Comparison of ENCODE assay signal across 10 mouse cellular contexts in the genomic region with DNA sequence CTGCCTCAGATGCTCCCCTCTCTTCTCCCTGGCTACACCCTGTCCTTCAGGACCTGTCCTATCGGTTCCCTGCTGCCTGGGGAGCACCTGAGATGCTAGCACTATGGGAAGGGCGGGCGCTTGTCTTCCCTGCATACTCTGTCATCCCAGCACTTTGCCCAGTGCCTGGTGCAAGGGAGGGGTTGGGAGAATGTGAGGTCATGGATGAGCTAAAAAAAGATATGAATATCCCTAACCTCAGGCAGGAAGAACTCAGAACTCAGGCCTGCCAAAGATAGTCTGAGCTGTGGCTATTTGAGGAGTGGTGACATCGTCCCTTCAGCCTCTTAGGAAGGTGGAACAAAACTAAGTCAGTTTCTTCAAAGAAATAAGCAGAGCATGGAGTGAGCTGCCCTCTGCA. TPM values are rescaled to one million over a fixed set of nuclear protein-coding genes. Genes with fewer than 3 reads are reported as not detected.
DNase-seq lines count a peak whose midpoint lies in the region; ATAC-seq and TF ChIP-seq lines count a peak whose summit lies in the region.
"Had no signal": no experiment of that assay in that cellular context is flagged by ENCODE, and none has a peak within 500 bp of the region (broad histone marks: within the 10 kb centered on the region; RNA-seq: fewer than 3 reads in every experiment).

No protein-coding gene starts in this region.

- H3K4me3 ChIP-seq in forebrain, embryonic 10.5 days = no peak overlapping the region
- H3K4me3 ChIP-seq in forebrain, postnatal 0 days (ENCODE audit: low read depth, low read length) = no peak overlapping the region
- H3K4me3 ChIP-seq: lung, embryonic 15.5 days had no signal

- no peak for DNase-seq in forebrain, embryonic 10.5 days (ENCODE audit: extremely low spot score, low spot score)
- DNase-seq in forebrain, postnatal 0 days = no peak
- DNase-seq in right cerebral cortex, postnatal 4 days = peak; percentile 2
- no peak for DNase-seq in right cerebral cortex, postnatal 25 days
- peak; percentile 67 for DNase-seq in heart, postnatal 4 days
- no peak for DNase-seq in kidney, postnatal 10 days
- no peak for DNase-seq in embryo, embryonic 10 days (ENCODE audit: low spot score)
- no peak for DNase-seq in left cerebral cortex, adult 8-10 months (ENCODE audit: low spot score in 2 of 2)
- DNase-seq: kidney, adult 11 months had no signal

- H3K36me3 ChIP-seq in forebrain, embryonic 10.5 days (replicated peaks) = no peaks in the 10 kb centered on the region
- no peaks in the 10 kb centered on the region for H3K36me3 ChIP-seq in forebrain, postnatal 0 days (ENCODE audit: insufficient read depth)
- H3K36me3 ChIP-seq: lung, embryonic 15.5 days had no signal

- WGBS in forebrain, embryonic 10.5 days = 84% methylated on average over 4 of the region's 4 CpGs
- WGBS in forebrain, postnatal 0 days = 77% methylated on average over 4 of the region's 4 CpGs

- peak overlapping the region; percentile 83 for H3K27ac ChIP-seq in forebrain, embryonic 10.5 days
- H3K27ac ChIP-seq in forebrain, postnatal 0 days (ENCODE audit: low read depth, low read length) = no peak overlapping the region; the same call in 1 of the 2 replicates
- H3K27ac ChIP-seq: lung, embryonic 15.5 days had no signal

- no peak for TF ChIP-seq CTCF in forebrain, postnatal 0 days (IDR thresholded peaks at IDR 0.05; ENCODE audit: low read depth)

- H3K27me3 ChIP-seq in forebrain, embryonic 10.5 days (ENCODE audit: poor library complexity, severe bottlenecking) = peaks cover 28% of the 10 kb centered on the region
- H3K27me3 ChIP-seq in forebrain, postnatal 0 days (ENCODE audit: insufficient read depth, low read length) = no peaks in the 10 kb centered on the region
- H3K27me3 ChIP-seq: lung, embryonic 15.5 days had no signal

- H3K4me1 ChIP-seq in forebrain, embryonic 10.5 days = peaks cover 81% of the 10 kb centered on the region
- peaks cover 55% of the 10 kb centered on the region for H3K4me1 ChIP-seq in forebrain, postnatal 0 days (ENCODE audit: insufficient read depth)

- no peak for ATAC-seq in forebrain, postnatal 0 days

- H3K4me2 ChIP-seq in forebrain, postnatal 0 days (ENCODE audit: low read depth) = no peak overlapping the region
- H3K4me2 ChIP-seq: lung, embryonic 15.5 days had no signal

- H3K9me3 ChIP-seq in forebrain, embryonic 10.5 days = no peaks in the 10 kb centered on the region
- no peaks in the 10 kb centered on the region for H3K9me3 ChIP-seq in forebrain, postnatal 0 days (ENCODE audit: low read length)
- H3K9me3 ChIP-seq: lung, embryonic 15.5 days had no signal

- no peak overlapping the region for H3K9ac ChIP-seq in forebrain, postnatal 0 days
- H3K9ac ChIP-seq: lung, embryonic 15.5 days had no signal

RNA-seq across cellular contexts. Expression of a gene that starts 39.6 kb away (rescaled TPM):
- polyA plus RNA-seq in forebrain, embryonic 10.5 days (2016; fragmentation: Nextera tagmentation; extraction: Ambion mirVana) = 47.9 and 51.5 TPM in 2 replicates
- 45.0 and 69.2 TPM in 2 replicates for total RNA-seq in forebrain, postnatal 0 days (2014; rRNA removed)
- 35.0 and 41.4 TPM in 2 replicates for polyA plus RNA-seq in forebrain, postnatal 0 days (2015; fragmentation: Nextera tagmentation; extraction: Ambion mirVana)
- total RNA-seq in heart, postnatal 4 days (2021) = 10 to 100 TPM; 29.7 to 30.8 TPM
- total RNA-seq in left cerebral cortex, adult 8-10 months (2022) = 10 to 100 TPM; 43.9 to 53.4 (median 47.6) TPM

RNA-seq across cellular contexts. Expression of a gene that starts 43.0 kb away (rescaled TPM):
- polyA plus RNA-seq in forebrain, embryonic 10.5 days (2016; fragmentation: Nextera tagmentation; extraction: Ambion mirVana) = 305 and 322 TPM in 2 replicates
- total RNA-seq in forebrain, postnatal 0 days (2014; rRNA removed) = 14.8 and 19.3 TPM in 2 replicates
- 14.1 and 14.9 TPM in 2 replicates for polyA plus RNA-seq in forebrain, postnatal 0 days (2015; fragmentation: Nextera tagmentation; extraction: Ambion mirVana)
- 100 to 1,000 TPM in 1 of 2 experiments, 10 to 100 TPM in 1; 86.1 to 103 TPM for total RNA-seq in heart, postnatal 4 days (2021)
- 1 to 10 TPM; 4.0 to 9.0 (median 4.6) TPM for total RNA-seq in left cerebral cortex, adult 8-10 months (2022)

Comparison
In these comparisons a context has a peak if more than half of its experiments do, and no peak if none do; other contexts are left out.
1. DNase-seq: peak in right cerebral cortex, postnatal 4 days (single experiment) and heart, postnatal 4 days (single experiment); none in forebrain, embryonic 10.5 days (single experiment), forebrain, postnatal 0 days (single experiment), right cerebral cortex, postnatal 25 days (single experiment), kidney, postnatal 10 days (single experiment), embryo, embryonic 10 days (single experiment) and left cerebral cortex, adult 8-10 months (0 of 2).